Mouse (Mus musculus) effector memory CD4-positive, alpha-beta T cell, adult 5 months (primary cell): ENCODE results near the gene Purb. TPM values are rescaled to one million over a fixed set of nuclear protein-coding genes. Genes with fewer than 3 reads are reported as not detected.

Experiments used
- polyA plus RNA-seq: library from polyadenylated mRNA; unstranded; fragments of 100-300 nt; shearing (Covaris generic); gene quantifications from one replicate; pipeline ENCODE4 v1.2.1, GENCODE M21; 2017

The Purb gene
- polyA plus RNA-seq = 53.9 TPM

GRCm38 (mm10) chr11:6475867-6476484 lies at the start of gene Purb:
TSS of gene Purb (minus strand) at chr11:6475917.

GRCm38 (mm10) chr11:6520507-6521173 lies 44.9 kb upstream of the Purb start, which contains the start of gene Myo1g:
TSS of gene Myo1g (minus strand) at chr11:6520965.

DNA sequence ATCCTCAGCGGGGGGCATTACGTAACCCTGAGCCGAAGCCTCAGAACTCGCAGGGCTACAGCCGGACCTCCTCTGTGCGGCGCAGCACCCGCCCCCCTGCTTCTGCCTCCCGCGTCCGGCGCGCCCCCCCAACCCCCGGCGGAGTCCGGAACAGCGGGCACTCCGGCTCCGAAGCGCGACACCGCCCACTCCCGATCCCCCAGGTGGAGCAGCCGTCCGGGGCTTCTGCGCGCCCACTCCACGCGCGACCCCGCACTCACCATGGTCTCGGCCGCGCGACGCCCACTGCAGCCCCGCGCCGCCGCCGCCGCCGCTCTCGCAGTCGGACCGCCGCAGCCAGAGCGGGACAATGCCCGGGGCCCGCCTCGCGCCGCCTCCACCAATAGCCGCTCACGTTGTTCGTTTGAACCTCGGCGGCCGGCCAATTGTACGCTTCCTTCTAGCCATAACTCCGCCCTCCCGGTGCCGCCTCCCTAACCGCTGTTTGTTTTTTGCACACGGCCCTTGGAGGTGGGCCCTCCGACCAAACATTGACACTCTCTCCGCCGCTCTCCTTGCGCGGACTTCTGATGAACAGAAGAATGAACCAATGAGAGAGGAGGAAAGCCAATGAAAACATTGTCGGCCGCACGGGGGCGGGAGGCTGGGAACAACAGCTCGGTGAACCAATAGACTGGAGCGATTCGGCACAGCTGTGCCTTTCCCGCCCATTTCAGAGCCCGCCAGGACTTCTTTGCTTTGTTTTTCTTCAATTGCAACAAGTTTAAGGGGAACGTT lies 31.5 kb downstream of the Purb start, which contains the start of gene H2afv:
Gene H2afv, minus strand, starts transcription at position 367 of the 777 bp plus-strand sequence.

Other genes with a start within 250 kb of the Purb start
- not detected for gene Npc1l1, start 245.8 kb downstream of the Purb start, polyA plus RNA-seq
- 54.1 TPM for gene Ddx56, start 208.1 kb downstream of the Purb start, polyA plus RNA-seq
- gene Tmed4, start 201.0 kb downstream of the Purb start, polyA plus RNA-seq = 46.1 TPM
- 209 TPM for gene Ogdh, start 184.3 kb downstream of the Purb start, polyA plus RNA-seq
- 68.9 TPM for gene Zmiz2, start 86.8 kb downstream of the Purb start, polyA plus RNA-seq
- gene Ppia, start 60.5 kb downstream of the Purb start, polyA plus RNA-seq = 3,883 TPM
- gene H2afv, start 31.5 kb downstream of the Purb start, polyA plus RNA-seq = 146 TPM
- gene Myo1g, start 45.0 kb upstream of the Purb start, polyA plus RNA-seq = 145 TPM
- 317 TPM for gene Ccm2, start 71.0 kb upstream of the Purb start, polyA plus RNA-seq
- 0.69 TPM for gene Nacad, start 130.1 kb upstream of the Purb start, polyA plus RNA-seq
- gene Tbrg4, start 150.2 kb upstream of the Purb start, polyA plus RNA-seq = 21.7 TPM
- gene Wap, start 162.7 kb upstream of the Purb start, polyA plus RNA-seq = not detected
- 1,109 TPM for gene Ramp3, start 182.6 kb upstream of the Purb start, polyA plus RNA-seq